Mouse (Mus musculus) liver, postnatal 0 days (tissue): ENCODE measurements around the gene Gm13288. TPM values are rescaled to one million over a fixed set of nuclear protein-coding genes. Genes with fewer than 3 reads are reported as not detected.
"Not testable (repeated sequence)": the region's sequence is repeated elsewhere in the genome, so short reads cannot be mapped to it uniquely, and the experiment has no call there.

ENCODE experiments used
- ATAC-seq: fragments of 200-750 bp; cut with Nextera tagmentation; 2 replicates; pipeline ENCODE4 v1.8.0; 2017; ENCODE audit warnings: mild to moderate bottlenecking, moderate library complexity
- DNase-seq: peaks from one replicate; pipeline ENCODE4 v3.0.0-alpha.2; 2016
- H3K27ac ChIP-seq: fragments of 300-500 bp; sonication (generic); 2 replicates; pipeline ENCODE4 v1.5.1; 2014; ENCODE audit warnings: antibody characterized with exemption, moderate library complexity, mild to moderate bottlenecking, low read depth
- H3K27me3 ChIP-seq: fragments of 300-500 bp; sonication (generic); 2 replicates; pipeline ENCODE4 v1.6.1; 2014; ENCODE audit warnings: low read length, control low read depth, mixed read lengths; ENCODE audit not compliant: insufficient read depth
- H3K36me3 ChIP-seq: fragments of 300-500 bp; sonication (generic); replicated peaks from 2 replicates; pipeline ENCODE4 v1.6.1; 2014; ENCODE audit warnings: mild to moderate bottlenecking, control low read depth, low read length, moderate library complexity, mixed read lengths; ENCODE audit not compliant: insufficient read depth
- H3K4me1 ChIP-seq: fragments of 300-500 bp; sonication (generic); 2 replicates; pipeline ENCODE4 v1.6.1; 2014; ENCODE audit warnings: antibody characterized with exemption, mild to moderate bottlenecking, control low read depth; ENCODE audit not compliant: insufficient read depth
- H3K4me2 ChIP-seq: fragments of 300-500 bp; sonication (generic); 2 replicates; pipeline ENCODE4 v1.6.1; 2014; ENCODE audit warnings: low read depth, mild to moderate bottlenecking, low read length, moderate library complexity, mixed read lengths
- H3K4me3 ChIP-seq: fragments of 300-500 bp; sonication (generic); 2 replicates; pipeline ENCODE4 v1.5.1; 2014; ENCODE audit warnings: low read depth, low read length
- H3K9ac ChIP-seq: fragments of 300-500 bp; sonication (generic); replicated peaks from 2 replicates; pipeline ENCODE4 v1.6.1; 2014; ENCODE audit warnings: mild to moderate bottlenecking, moderate library complexity
- H3K9me3 ChIP-seq: fragments of 300-500 bp; sonication (generic); 2 replicates; pipeline ENCODE4 v1.6.1; 2016; ENCODE audit warnings: mild to moderate bottlenecking, control low read depth, low read length, mixed read lengths
- CTCF ChIP-seq: sonication (generic); IDR thresholded peaks from 2 replicates; pipeline ENCODE4 v1.5.1; 2016; ENCODE audit warnings: antibody characterized with exemption, low read depth
- WGBS: fragments of 180-500 bp; shearing (Covaris S2); extraction: QIAGEN DNeasy Blood & Tissue Kit; methylation state at CpG from one replicate; pipeline ENCODE4 v1.1.7; 2014; ENCODE audit not compliant: insufficient replicate concordance; 5-methylcytosine and 5-hydroxymethylcytosine counted together
- polyA plus RNA-seq: library from polyadenylated mRNA; unstranded; fragments of >200 nt; fragmentation: Nextera tagmentation; extraction: Ambion mirVana; gene quantifications from 2 replicates; pipeline ENCODE4 v1.2.1, GENCODE M21; 2015

The Gm13288 gene
- not detected in 2 replicates for polyA plus RNA-seq

DNA sequence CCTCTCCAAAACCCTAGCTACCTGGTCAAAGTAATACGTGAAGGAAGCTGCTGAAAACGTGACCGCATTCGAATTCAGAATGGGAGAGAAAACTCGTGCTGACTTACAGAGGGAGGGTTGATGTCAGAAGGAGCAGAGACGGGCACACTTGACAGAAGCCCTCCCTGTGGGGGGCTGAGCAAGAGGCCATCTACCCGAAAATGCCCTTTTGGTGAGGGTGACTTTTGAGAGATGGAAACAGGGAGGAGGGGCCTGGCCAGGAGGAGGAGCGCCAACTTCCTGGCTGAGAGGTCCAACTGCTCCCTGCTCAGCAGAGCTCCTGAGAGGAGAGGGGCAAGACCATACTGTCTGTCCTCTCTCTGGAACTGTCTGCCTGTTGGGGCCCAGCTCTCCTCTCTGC, at the start of gene Gm13288:
Gene Gm13288, plus strand, starts transcription at position 301 of the 400 bp plus-strand sequence.
- not testable (repeated sequence) for H3K4me2 ChIP-seq, H3K27ac ChIP-seq, H3K4me1 ChIP-seq, H3K4me3 ChIP-seq, DNase-seq, H3K36me3 ChIP-seq, H3K27me3 ChIP-seq, H3K9me3 ChIP-seq, ATAC-seq, H3K9ac ChIP-seq
- no CpG with 5 or more reads among the region's 8 CpGs for WGBS

DNA sequence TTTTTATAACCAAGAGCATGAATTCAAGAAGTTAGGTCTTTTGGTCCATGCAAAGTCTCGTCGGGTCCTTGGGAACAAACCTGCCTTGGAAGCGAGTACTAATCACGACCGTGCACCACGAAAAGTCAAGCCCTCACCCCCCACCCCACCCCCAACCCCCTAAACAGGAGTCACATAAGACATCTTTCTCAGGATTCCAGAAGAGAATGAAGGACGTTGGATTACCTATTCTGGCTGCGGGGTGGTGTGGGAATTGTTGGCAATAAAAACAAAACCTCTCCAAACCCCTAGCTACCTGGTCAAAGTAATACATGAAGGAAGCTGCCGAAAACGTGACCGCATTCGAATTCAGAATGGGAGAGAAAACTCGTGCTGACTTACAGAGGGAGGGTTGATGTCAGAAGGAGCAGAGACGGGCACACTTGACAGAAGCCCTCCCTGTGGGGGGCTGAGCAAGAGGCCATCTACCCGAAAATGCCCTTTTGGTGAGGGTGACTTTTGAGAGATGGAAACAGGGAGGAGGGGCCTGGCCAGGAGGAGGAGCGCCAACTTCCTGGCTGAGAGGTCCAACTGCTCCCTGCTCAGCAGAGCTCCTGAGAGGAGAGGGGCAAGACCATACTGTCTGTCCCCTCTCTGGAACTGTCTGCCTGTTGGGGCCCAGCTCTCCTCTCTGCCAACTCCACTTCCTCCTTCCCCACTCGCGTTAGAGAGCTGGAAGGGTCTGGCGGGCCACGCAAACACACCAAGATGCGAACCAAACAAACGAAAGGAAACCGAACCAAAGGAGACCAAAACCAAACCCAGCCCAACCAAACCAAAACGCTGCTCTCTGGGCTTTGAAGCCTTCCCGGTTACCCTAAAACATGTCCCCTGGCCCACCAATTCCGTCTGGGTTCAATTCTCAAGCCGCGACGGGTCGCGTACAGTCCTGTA, 48.5 kb upstream of the Gm13288 start:
- not testable (repeated sequence) for H3K36me3 ChIP-seq, H3K9me3 ChIP-seq, H3K27me3 ChIP-seq, H3K4me1 ChIP-seq, ATAC-seq
- Histone ChIP-seq H3K9ac (peak overlapping the region; percentile 77), H3K27ac (peak overlapping the region; percentile 93), H3K4me2 (peak overlapping the region; percentile 80), H3K4me3 (peak overlapping the region; percentile 68)
- peak; percentile 31 for DNase-seq
- WGBS: 8% methylated on average over 28 of the region's 31 CpGs

DNA sequence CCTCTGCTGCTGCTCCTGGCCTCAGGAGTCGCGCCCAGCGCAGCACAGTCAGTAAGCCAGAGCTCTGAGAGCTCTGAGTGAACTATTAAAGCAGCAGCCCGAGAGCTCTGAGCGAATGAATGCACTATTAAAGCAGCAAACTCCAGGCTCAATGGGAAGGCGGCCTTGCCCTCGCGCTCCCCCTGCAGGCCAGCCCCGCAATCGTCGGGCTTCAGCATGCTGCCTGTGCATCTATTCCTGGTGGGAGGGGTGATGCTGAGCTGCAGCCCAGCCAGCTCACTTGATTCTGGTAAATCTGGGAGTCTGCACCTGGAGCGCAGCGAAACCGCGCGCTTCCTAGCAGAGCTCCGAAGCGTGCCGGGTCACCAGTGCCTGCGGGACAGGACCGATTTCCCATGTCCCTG, 47.7 kb upstream of the Gm13288 start:
- 0% methylated on average over 11 of the region's 21 CpGs for WGBS
- peak overlapping the region; percentile 80 for H3K4me2 ChIP-seq
- peak overlapping the region; percentile 68 for H3K4me3 ChIP-seq
- H3K9ac ChIP-seq: peak overlapping the region; percentile 77
- H3K27me3 ChIP-seq, H3K4me1 ChIP-seq, H3K9me3 ChIP-seq, H3K36me3 ChIP-seq: not testable (repeated sequence)
- peak overlapping the region; percentile 93 for H3K27ac ChIP-seq
- ATAC-seq (peak; percentile 100), DNase-seq (peak; percentile 78)
- peak; percentile 72 for TF ChIP-seq CTCF

DNA sequence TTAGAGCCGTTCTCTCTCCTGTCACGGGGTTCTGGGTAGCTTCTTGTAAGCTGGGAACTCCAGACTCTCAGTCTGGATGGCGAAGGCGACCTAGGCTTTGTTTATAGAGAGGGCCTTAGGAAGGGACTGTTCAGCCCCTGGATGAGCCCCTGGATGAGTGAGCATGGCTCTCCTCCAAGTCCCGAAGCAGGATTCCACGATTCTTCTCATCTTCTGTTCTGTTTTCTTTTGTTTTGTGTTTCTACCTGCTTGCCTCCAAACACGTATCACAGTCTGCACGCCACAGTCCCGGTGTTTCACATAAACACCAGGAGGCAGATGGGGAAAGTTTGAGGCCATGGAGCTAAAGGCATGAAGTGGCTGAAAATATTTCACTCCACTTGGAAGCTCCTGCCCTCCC, 46.6 kb upstream of the Gm13288 start:
- not testable (repeated sequence) for ATAC-seq, DNase-seq, H3K4me1 ChIP-seq, H3K36me3 ChIP-seq, H3K4me3 ChIP-seq, H3K9me3 ChIP-seq, H3K9ac ChIP-seq, H3K27ac ChIP-seq, H3K4me2 ChIP-seq, H3K27me3 ChIP-seq
- 73% methylated on average over 8 of the region's 9 CpGs for WGBS

DNA sequence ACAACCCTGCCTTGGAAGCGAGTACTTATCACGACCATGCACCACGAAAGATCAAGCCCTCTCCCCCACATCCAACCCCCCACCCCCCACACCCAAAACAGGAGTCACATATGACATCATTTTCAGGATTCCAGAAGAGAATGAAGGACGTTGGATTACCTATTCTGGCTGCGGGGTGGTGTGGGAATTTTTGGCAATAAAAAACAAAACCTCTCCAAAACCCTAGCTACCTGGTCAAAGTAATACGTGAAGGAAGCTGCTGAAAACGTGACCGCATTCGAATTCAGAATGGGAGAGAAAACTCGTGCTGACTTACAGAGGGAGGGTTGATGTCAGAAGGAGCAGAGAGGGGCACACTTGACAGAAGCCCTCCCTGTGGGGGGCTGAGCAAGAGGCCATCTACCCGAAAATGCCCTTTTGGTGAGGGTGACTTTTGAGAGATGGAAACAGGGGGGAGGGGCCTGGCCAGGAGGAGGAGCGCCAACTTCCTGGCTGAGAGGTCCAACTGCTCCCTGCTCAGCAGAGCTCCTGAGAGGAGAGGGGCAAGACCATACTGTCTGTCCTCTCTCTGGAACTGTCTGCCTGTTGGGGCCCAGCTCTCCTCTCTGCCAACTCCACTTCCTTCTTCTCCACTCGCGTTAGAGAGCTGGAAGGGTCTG, 45.6 kb upstream of the Gm13288 start, which contains the start of gene Gm13283:
Gene Gm13283, plus strand, starts transcription at position 510 of the 659 bp plus-strand sequence.
- WGBS: 22% methylated on average over 6 of the region's 14 CpGs
- not testable (repeated sequence) for H3K9ac ChIP-seq, DNase-seq, H3K4me1 ChIP-seq, ATAC-seq, H3K9me3 ChIP-seq, H3K27me3 ChIP-seq, H3K36me3 ChIP-seq
- H3K4me3 ChIP-seq: peak within 1 kb of the TSS; percentile 39
- peak within 1 kb of the TSS; percentile 57 for H3K4me2 ChIP-seq
- H3K27ac ChIP-seq: peak within 1 kb of the TSS; percentile 66

DNA sequence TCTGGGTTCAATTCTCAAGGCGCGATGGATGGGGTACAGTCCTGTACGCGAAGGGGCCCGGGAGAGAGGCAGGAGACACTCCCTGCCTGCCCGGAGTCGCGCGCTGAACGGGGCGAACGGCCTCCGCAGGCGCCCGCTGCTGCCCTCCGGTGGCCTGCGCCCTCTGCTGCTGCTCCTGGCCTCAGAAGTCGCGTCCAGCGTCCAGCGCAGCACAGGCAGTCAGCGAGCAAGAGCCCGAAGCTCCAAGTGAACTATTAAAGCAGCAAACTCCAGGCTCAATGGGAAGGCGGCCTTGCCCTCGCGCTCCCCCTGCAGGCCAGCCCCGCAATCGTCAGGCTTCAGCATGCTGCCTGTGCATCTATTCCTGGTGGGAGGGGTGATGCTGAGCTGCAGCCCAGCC, 44.9 kb upstream of the Gm13288 start:
- ATAC-seq, H3K9ac ChIP-seq, H3K9me3 ChIP-seq, H3K27me3 ChIP-seq, H3K36me3 ChIP-seq, H3K4me1 ChIP-seq: not testable (repeated sequence)
- Histone ChIP-seq H3K27ac (peak overlapping the region; percentile 66), H3K4me2 (peak overlapping the region; percentile 57), H3K4me3 (peak overlapping the region; percentile 39)
- peak; percentile 73 for DNase-seq
- TF ChIP-seq CTCF: peak; percentile 69
- WGBS: 0% methylated on average over 16 of the region's 28 CpGs

DNA sequence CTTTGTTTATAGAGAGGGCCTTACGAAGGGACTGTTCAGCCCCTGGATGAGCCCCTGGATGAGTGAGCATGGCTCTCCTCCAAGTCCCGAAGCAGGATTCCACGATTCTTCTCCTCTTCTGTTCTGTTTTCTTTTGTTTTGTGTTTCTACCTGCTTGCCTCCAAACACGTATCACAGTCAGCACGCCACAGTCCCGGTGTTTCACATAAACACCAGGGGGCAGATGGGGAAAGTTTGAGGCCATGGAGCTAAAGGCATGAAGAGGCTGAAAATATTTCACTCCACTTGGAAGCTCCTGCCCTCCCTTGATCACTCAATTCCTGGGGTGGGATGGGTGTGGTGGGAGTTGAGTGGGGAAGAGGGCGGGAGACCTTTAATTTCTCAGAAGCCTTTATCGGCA, 43.6 kb upstream of the Gm13288 start:
- not testable (repeated sequence) for H3K9ac ChIP-seq, H3K4me1 ChIP-seq, H3K4me3 ChIP-seq, DNase-seq, H3K27me3 ChIP-seq, H3K4me2 ChIP-seq, H3K27ac ChIP-seq, ATAC-seq, H3K36me3 ChIP-seq, H3K9me3 ChIP-seq
- 64% methylated on average over 6 of the region's 8 CpGs for WGBS

DNA sequence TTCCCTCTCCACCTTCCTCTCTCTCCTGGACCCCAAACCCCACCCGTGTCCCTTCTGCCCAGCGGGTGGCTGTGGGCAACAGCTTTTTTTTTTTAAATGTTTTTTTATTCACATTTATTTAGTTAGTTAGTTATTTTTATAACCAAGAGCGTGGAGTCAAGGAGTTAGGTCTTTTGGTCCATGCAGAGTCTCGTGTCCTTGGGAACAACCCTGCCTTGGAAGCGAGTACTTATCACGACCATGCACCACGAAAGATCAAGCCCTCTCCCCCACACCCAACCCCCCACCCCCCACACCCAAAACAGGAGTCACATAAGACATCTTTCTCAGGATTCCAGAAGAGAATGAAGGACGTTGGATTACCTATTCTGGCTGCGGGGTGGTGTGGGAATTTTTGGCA, 43.0 kb upstream of the Gm13288 start:
- WGBS: 49% methylated on average over 8 of the region's 9 CpGs
- H3K9me3 ChIP-seq, H3K4me3 ChIP-seq, H3K27me3 ChIP-seq, H3K27ac ChIP-seq, H3K36me3 ChIP-seq, H3K4me2 ChIP-seq, H3K9ac ChIP-seq, H3K4me1 ChIP-seq, ATAC-seq, DNase-seq: not testable (repeated sequence)
